Mouse (Mus musculus) ES-E14 (cell line): ENCODE measurements around the gene Fcgr2b.

Experiments used
- HCFC1 ChIP-seq: IDR thresholded peaks from 2 replicates; pipeline ENCODE4 v1.6.1; 2012; ENCODE audit warnings: low read length, inconsistent platforms, borderline replicate concordance; ENCODE audit not compliant: insufficient read depth
- MAFK ChIP-seq: IDR thresholded peaks from 2 replicates; pipeline ENCODE4 v1.6.1; 2014; ENCODE audit warnings: mild to moderate bottlenecking, low read depth, low read length, inconsistent platforms; ENCODE audit not compliant: insufficient read depth

DNA sequence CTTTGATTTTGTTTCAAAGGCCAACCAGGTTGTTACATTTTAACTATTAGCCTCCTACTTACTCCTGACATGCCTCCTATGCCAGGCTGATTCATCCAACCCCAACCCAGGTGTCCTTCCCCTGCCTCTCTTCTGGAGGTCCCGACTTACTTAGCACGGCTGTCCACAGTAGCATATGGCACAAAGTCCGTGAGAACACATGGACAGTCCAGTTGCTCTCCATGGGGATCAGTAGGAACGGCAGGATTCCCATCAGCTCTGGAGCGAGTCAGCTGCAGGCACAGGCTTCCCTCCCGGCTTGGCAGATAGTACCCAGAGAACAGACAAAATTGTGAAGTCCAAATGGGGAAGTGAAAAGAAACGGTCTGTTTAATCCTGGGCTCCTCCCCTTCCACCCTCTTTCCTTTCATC, 591 bp downstream of the Fcgr2b start:
- TF ChIP-seq HCFC1 (no peak), MAFK (no peak)
